Mouse (Mus musculus) gastrocnemius, postnatal 14 days (tissue): ENCODE measurements around the gene Drd2. TPM values are rescaled to one million over a fixed set of nuclear protein-coding genes. Genes with fewer than 3 reads are reported as not detected.
A peak's percentile ranks its signal among the peaks of the same experiment; 100 is the strongest.

ENCODE experiments used
- DNase-seq: peaks from one replicate; pipeline ENCODE4 v3.0.0; 2021; ENCODE audit warnings: mixed read lengths
- intact Hi-C: fragments of 180-260 bp; cut with DNase I; formaldehyde crosslinking; loops from one replicate; pipeline ENCODE4 v1.15.1; 2025; ENCODE audit warnings: low total_unique reads
- long read RNA-seq, 2 experiments: library from polyadenylated mRNA; stranded (forward); transcript quantifications; one replicate each; pipeline ENCODE4 v2.0.0; 2021
- total RNA-seq, 2 experiments: library from RNA; stranded (reverse); gene quantifications; 2 replicates each; pipeline ENCODE4 v1.2.3; 2021

Gene Drd2
- total RNA-seq, result not detected
- long read RNA-seq, experiment 1, result 0 reads
- long read RNA-seq, experiment 2, result 0 reads

GRCm38 (mm10) chr9:49340136-49341043 lies at the start of gene Drd2:
TSS of gene Drd2 (plus strand) at chr9:49340627.
- DNase-seq, result peak; percentile 8
- intact Hi-C loops, result no loop called here

GRCm38 (mm10) chr9:49295101-49295500 lies 45.3 kb upstream of the Drd2 start:
- intact Hi-C loops, result no loop called here
- DNase-seq, result no peak

- intact Hi-C loops, result no loop called here
- DNase-seq, result no peak
Measured at GRCm38 (mm10) chr9:49307576-49307975, 32.9 kb upstream of the Drd2 start.

GRCm38 (mm10) chr9:49310821-49311220 lies 29.6 kb upstream of the Drd2 start:
- intact Hi-C loops, result no loop called here
- DNase-seq, result no peak

- intact Hi-C loops, result no loop called here
- DNase-seq, result no peak
Measured at GRCm38 (mm10) chr9:49318638-49319037, 21.8 kb upstream of the Drd2 start.

- DNase-seq, result peak; percentile 7
- intact Hi-C loops, result no loop called here
Measured at GRCm38 (mm10) chr9:49341044-49341365, 578 bp downstream of the Drd2 start.

- intact Hi-C loops, result no loop called here
- DNase-seq, result no peak
Measured at GRCm38 (mm10) chr9:49365763-49366162, 25.3 kb downstream of the Drd2 start.

- DNase-seq, result no peak
- intact Hi-C loops, result no loop called here
Measured at GRCm38 (mm10) chr9:49373946-49374345, 33.5 kb downstream of the Drd2 start.

GRCm38 (mm10) chr9:49379962-49380361 lies 39.5 kb downstream of the Drd2 start:
- no peak for DNase-seq
- intact Hi-C loops, result no loop called here

- intact Hi-C loops, result no loop called here
- DNase-seq, result no peak
Measured at GRCm38 (mm10) chr9:49384041-49384440, 43.6 kb downstream of the Drd2 start.

GRCm38 (mm10) chr9:49384855-49385254 lies 44.4 kb downstream of the Drd2 start:
- intact Hi-C loops, result no loop called here
- no peak for DNase-seq

- intact Hi-C loops, result no loop called here
- no peak for DNase-seq
Measured at GRCm38 (mm10) chr9:49385301-49385700, 44.9 kb downstream of the Drd2 start.

- DNase-seq, result no peak
- intact Hi-C loops, result no loop called here
Measured at GRCm38 (mm10) chr9:49386119-49386518, 45.7 kb downstream of the Drd2 start.

- intact Hi-C loops, result no loop called here
Measured at GRCm38 (mm10) chr9:49392242-49392641, 51.8 kb downstream of the Drd2 start.

GRCm38 (mm10) chr9:49396006-49396405 lies 55.6 kb downstream of the Drd2 start:
- intact Hi-C loops, result no loop called here

More at GRCm38 (mm10) chr9:49392242-49392641, 51.8 kb downstream of the Drd2 start:
- no peak for DNase-seq

GRCm38 (mm10) chr9:49403711-49404110 lies 63.3 kb downstream of the Drd2 start:
- no peak for DNase-seq
- intact Hi-C loops, result no loop called here

More at GRCm38 (mm10) chr9:49396006-49396405, 55.6 kb downstream of the Drd2 start:
- no peak for DNase-seq

- DNase-seq, result no peak
Measured at GRCm38 (mm10) chr9:49407028-49407427, 66.6 kb downstream of the Drd2 start.

GRCm38 (mm10) chr9:49410621-49411020 lies 70.2 kb downstream of the Drd2 start:
- intact Hi-C loops, result no loop called here
- DNase-seq, result no peak

More at GRCm38 (mm10) chr9:49407028-49407427, 66.6 kb downstream of the Drd2 start:
- intact Hi-C loops, result no loop called here

- DNase-seq, result no peak
- intact Hi-C loops, result no loop called here
Measured at GRCm38 (mm10) chr9:49423866-49424265, 83.4 kb downstream of the Drd2 start.

GRCm38 (mm10) chr9:49425585-49425984 lies 85.2 kb downstream of the Drd2 start:
- DNase-seq, result no peak
- intact Hi-C loops, result no loop called here

GRCm38 (mm10) chr9:49426921-49427320 lies 86.5 kb downstream of the Drd2 start, which contains the start of gene Ankk1:
TSS of gene Ankk1 (minus strand) at chr9:49427021.
- no peak for DNase-seq
- intact Hi-C loops, result no loop called here
